Mouse (Mus musculus) gastrocnemius, postnatal 4 days (tissue): ENCODE results near the gene Foxf2. TPM values are rescaled to one million over a fixed set of nuclear protein-coding genes. Genes with fewer than 3 reads are reported as not detected.

Experiments
- microRNA-seq: library from miRNA; unstranded; fragments of <30 nt; microRNA quantifications from one replicate; pipeline ENCODE4 v1.2.0, GENCODE M21; 2021
- total RNA-seq, 2 experiments: library from RNA; stranded (reverse); gene quantifications; 2 replicates each; pipeline ENCODE4 v1.2.3; 2021

Gene Foxf2
- total RNA-seq, 2 experiments from 2014 or later: 0.21 to 0.29 TPM

Small RNA genes within 50 kb of the gene (microRNA-seq; reads per million reads assigned to microRNA genes)
- not detected for gene Gm27516

Other genes with a start within 250 kb of the Foxf2 start
- not detected for gene Foxq1, start 69.7 kb upstream of the Foxf2 start, total RNA-seq
- gene A530084C06Rik, start 66.5 kb upstream of the Foxf2 start, total RNA-seq: not detected
- gene Foxc1, start 180.8 kb downstream of the Foxf2 start, total RNA-seq: 1 to 10 TPM; 2.2 to 2.3 TPM